Mouse (Mus musculus) bone marrow, adult 2 months (tissue): ENCODE measurements at regions not wholly inside any gene's neighbourhood (a gene's known extent, or its start where the extent isn't known, plus 50 kb on each side); places are given as distances from the start of the nearest gene placed in this dataset.

ENCODE experiments used
- CTCF ChIP-seq: fragments of 200-500 bp; IDR thresholded peaks from 2 replicates; pipeline ENCODE4 v1.5.1; 2011; ENCODE audit warnings: low read length, control low read depth; ENCODE audit not compliant: control insufficient read depth, insufficient read depth
- POLR2A ChIP-seq: fragments of 200-500 bp; IDR thresholded peaks from 2 replicates; pipeline ENCODE4 v1.6.1; 2011; ENCODE audit warnings: low read depth, mild to moderate bottlenecking, control low read depth, low read length, borderline replicate concordance; ENCODE audit not compliant: control insufficient read depth

GRCm38 (mm10) chr16:50131406-50131805 lies 300.8 kb downstream of the Bbx start:
- TF ChIP-seq POLR2A (no peak), CTCF (no peak)
